Mouse (Mus musculus) forebrain, embryonic 12.5 days (tissue): ENCODE measurements around the gene Stkld1. TPM values are rescaled to one million over a fixed set of nuclear protein-coding genes. Genes with fewer than 3 reads are reported as not detected.

Source experiments
- ATAC-seq: fragments of 200-750 bp; cut with Nextera tagmentation; 2 replicates; pipeline ENCODE4 v1.8.0; 2017; ENCODE audit warnings: moderate TSS enrichment; ENCODE audit not compliant: low FRiP score
- H3K27ac ChIP-seq: fragments of 300-500 bp; sonication (generic); 2 replicates; pipeline ENCODE4 v1.5.1; 2016; ENCODE audit warnings: mild to moderate bottlenecking
- H3K27me3 ChIP-seq: fragments of 300-500 bp; sonication (generic); 2 replicates; pipeline ENCODE4 v1.6.1; 2016; ENCODE audit warnings: mild to moderate bottlenecking
- H3K36me3 ChIP-seq: fragments of 300-500 bp; sonication (generic); replicated peaks from 2 replicates; pipeline ENCODE4 v1.6.1; 2016; ENCODE audit warnings: mild to moderate bottlenecking
- H3K4me1 ChIP-seq: fragments of 300-500 bp; sonication (generic); 2 replicates; pipeline ENCODE4 v1.6.1; 2016
- H3K4me2 ChIP-seq: fragments of 300-500 bp; sonication (generic); 2 replicates; pipeline ENCODE4 v1.6.1; 2016; ENCODE audit warnings: mild to moderate bottlenecking, moderate library complexity
- H3K4me3 ChIP-seq: fragments of 300-500 bp; sonication (generic); replicated peaks from 2 replicates; pipeline ENCODE4 v1.5.1; 2016; ENCODE audit warnings: mild to moderate bottlenecking
- H3K9ac ChIP-seq: fragments of 300-500 bp; sonication (generic); 2 replicates; pipeline ENCODE4 v1.6.1; 2016; ENCODE audit warnings: mild to moderate bottlenecking
- H3K9me3 ChIP-seq: fragments of 300-500 bp; sonication (generic); 2 replicates; pipeline ENCODE4 v1.6.1; 2016
- WGBS: fragments of 180-500 bp; shearing (Covaris S2); methylation state at CpG from one replicate; pipeline ENCODE4 v1.1.7; 2016; 5-methylcytosine and 5-hydroxymethylcytosine counted together
- polyA plus RNA-seq: library from polyadenylated mRNA; unstranded; fragments of >200 nt; fragmentation: Nextera tagmentation; extraction: Ambion mirVana; gene quantifications from 2 replicates; pipeline ENCODE4 v1.2.1, GENCODE M21; 2016

The Stkld1 gene
- polyA plus RNA-seq, 1 experiment from 2014 or later = 0.11 TPM

DNA sequence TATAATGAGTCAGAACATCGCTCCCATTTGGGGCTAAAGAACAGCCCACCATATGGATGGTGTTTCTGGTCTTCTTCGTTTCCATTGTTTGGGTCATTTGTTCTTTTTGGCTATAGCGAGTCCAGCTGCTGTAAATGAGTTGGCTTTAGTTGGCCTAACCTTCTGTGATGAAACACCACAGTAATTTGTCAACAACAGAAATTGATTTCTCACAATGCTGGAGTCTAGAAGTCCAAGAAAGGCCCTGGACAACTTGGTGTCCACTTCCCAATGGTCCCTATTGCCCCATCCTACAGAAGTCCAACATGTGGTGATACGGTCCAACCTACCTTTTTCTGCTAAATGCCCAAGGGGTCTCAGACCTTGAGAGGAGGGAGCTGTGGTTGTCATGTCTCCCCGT, 50.8 kb downstream of the Stkld1 start:
- no peaks in the 10 kb centered on the region for H3K36me3 ChIP-seq
- ATAC-seq = no peak
- no peaks in the 10 kb centered on the region for H3K4me1 ChIP-seq
- no peak overlapping the region for H3K4me3 ChIP-seq
- H3K9me3 ChIP-seq = no peaks in the 10 kb centered on the region
- no peak overlapping the region for H3K27ac ChIP-seq
- H3K27me3 ChIP-seq = 0 out of 2 replicates have a peak, but pooled peaks cover 3% of the 10 kb centered on the region
- no peak overlapping the region for H3K4me2 ChIP-seq
- 86% methylated on average over 5 of the region's 5 CpGs for WGBS
- no peak overlapping the region for H3K9ac ChIP-seq

DNA sequence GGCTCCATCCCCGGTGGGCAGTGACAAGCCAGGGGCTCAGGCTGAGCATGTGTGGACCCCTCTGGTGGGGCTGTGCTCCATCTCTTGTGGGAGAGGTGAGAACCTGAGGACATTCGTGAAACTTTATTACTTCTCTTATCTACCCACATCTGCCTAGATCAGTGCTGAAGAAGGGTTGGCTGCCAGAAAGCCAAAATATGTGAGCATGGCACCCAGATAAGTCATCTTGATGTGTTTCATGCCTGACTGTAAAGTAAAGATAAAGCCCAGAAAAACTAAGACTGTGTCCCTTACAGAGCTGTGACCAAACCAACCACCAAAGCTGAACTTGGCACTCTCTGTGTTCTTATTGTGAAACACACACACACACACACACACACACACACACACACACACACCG, 60.1 kb downstream of the Stkld1 start:
- no peak overlapping the region for H3K27ac ChIP-seq
- no peaks in the 10 kb centered on the region for H3K4me1 ChIP-seq
- whole genome bisulfite sequencing = 84% methylated on average over 3 of the region's 3 CpGs
- no peak overlapping the region for H3K4me3 ChIP-seq
- no peaks in the 10 kb centered on the region for H3K27me3 ChIP-seq
- no peak overlapping the region for H3K9ac ChIP-seq
- no peak overlapping the region for H3K4me2 ChIP-seq
- H3K9me3 ChIP-seq = no peaks in the 10 kb centered on the region
- no peak for ATAC-seq
- no peaks in the 10 kb centered on the region for H3K36me3 ChIP-seq

DNA sequence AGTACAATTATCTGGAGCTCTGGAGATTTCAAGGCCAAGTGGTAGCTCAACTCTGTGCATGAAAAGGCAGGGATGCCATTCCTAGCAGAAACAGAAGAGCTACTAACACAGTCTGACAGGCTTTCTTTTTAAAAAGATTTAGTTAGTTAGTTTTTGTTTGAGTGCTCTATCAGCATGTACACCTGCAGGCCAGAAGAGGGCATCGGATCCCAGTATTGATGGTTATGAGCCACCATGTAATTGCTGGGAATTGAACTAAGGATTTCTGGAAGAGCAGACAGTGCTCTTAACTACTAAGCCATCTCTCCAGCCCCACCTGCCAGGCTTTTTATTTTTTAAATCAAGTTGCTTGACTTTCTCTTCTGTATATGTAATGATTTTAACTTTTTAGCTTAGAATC, 63.7 kb downstream of the Stkld1 start:
- Histone ChIP-seq H3K4me2 (no peak overlapping the region), H3K36me3 (no peaks in the 10 kb centered on the region), H3K9ac (no peak overlapping the region), H3K4me1 (no peaks in the 10 kb centered on the region), H3K27ac (no peak overlapping the region), H3K4me3 (no peak overlapping the region), H3K27me3 (no peaks in the 10 kb centered on the region), H3K9me3 (no peaks in the 10 kb centered on the region)
- 85% methylated on average over 1 of the region's 1 CpGs for WGBS
- ATAC-seq = no peak

DNA sequence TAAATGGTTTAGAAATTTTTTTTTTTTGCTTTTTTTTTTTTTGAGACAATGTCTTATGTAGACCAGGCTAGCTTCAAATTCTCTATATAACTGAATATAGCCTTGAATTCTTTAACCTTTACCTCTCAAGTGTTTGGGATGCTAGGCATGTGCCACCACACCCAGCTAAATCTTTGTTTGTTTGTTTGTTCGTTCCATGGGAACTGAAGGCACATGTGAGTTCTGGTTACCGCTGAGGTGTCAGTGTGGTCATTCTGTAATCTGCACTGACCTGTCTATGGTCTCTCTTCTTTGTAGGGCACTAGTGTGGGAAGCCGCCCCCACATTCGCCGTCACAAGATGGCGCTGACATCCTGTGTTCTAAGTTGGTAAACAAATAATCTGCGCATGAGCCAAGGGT, 64.1 kb downstream of the Stkld1 start:
- H3K9ac ChIP-seq = no peak overlapping the region
- no peak overlapping the region for H3K4me3 ChIP-seq
- ATAC-seq = no peak
- no peak overlapping the region for H3K4me2 ChIP-seq
- no peak overlapping the region for H3K27ac ChIP-seq
- no peaks in the 10 kb centered on the region for H3K9me3 ChIP-seq
- H3K36me3 ChIP-seq = no peaks in the 10 kb centered on the region
- no peaks in the 10 kb centered on the region for H3K27me3 ChIP-seq
- WGBS = 94% methylated on average over 7 of the region's 7 CpGs
- no peaks in the 10 kb centered on the region for H3K4me1 ChIP-seq

Other genes starting within 250 kb of the Stkld1 start
- not detected in 2 replicates for gene Abo, start 69.1 kb upstream of the Stkld1 start, polyA plus RNA-seq
- 28.8 and 29.5 TPM in 2 replicates for gene Surf6, start 31.2 kb upstream of the Stkld1 start, polyA plus RNA-seq
- gene Med22, start 23.4 kb upstream of the Stkld1 start, polyA plus RNA-seq = 139 and 144 TPM in 2 replicates
- 560 and 566 TPM in 2 replicates for gene Rpl7a, start 23.3 kb upstream of the Stkld1 start, polyA plus RNA-seq
- 49.6 and 50.9 TPM in 2 replicates for gene Surf2, start 17.7 kb upstream of the Stkld1 start, polyA plus RNA-seq
- gene Surf1, start 17.5 kb upstream of the Stkld1 start, polyA plus RNA-seq = 51.2 and 54.4 TPM in 2 replicates
- 118 and 125 TPM in 2 replicates for gene Surf4, start 119 bp upstream of the Stkld1 start, polyA plus RNA-seq
- gene Rexo4, start 30.3 kb downstream of the Stkld1 start, polyA plus RNA-seq = 40.3 and 43.1 TPM in 2 replicates
- gene Adamts13, start 39.4 kb downstream of the Stkld1 start, polyA plus RNA-seq = not detected in 2 replicates
- gene Cacfd1, start 75.9 kb downstream of the Stkld1 start, polyA plus RNA-seq = 120 and 126 TPM in 2 replicates
- gene Slc2a6, start 94.0 kb downstream of the Stkld1 start, polyA plus RNA-seq = 1.6 and 1.8 TPM in 2 replicates
- 0.26 TPM in 1 of 2 replicates, not detected in the other for gene Mymk, start 138.1 kb downstream of the Stkld1 start, polyA plus RNA-seq
- gene Adamtsl2, start 145.3 kb downstream of the Stkld1 start, polyA plus RNA-seq = 5.3 and 5.4 TPM in 2 replicates
- gene Fam163b, start 208.4 kb downstream of the Stkld1 start, polyA plus RNA-seq = 0.27 and 0.32 TPM in 2 replicates
- not detected in 2 replicates for gene Dbh, start 231.2 kb downstream of the Stkld1 start, polyA plus RNA-seq